Mouse (Mus musculus) lung, postnatal 0 days (tissue): ENCODE data around the gene Gcfc2. TPM values are rescaled to one million over a fixed set of nuclear protein-coding genes. Genes with fewer than 3 reads are reported as not detected.

Experiments used
- ATAC-seq: fragments of 200-750 bp; cut with Nextera tagmentation; 2 replicates; pipeline ENCODE4 v1.8.0; 2017; ENCODE audit warnings: moderate library complexity
- DNase-seq: peaks from one replicate; pipeline ENCODE4 v3.0.0-alpha.2; 2016; ENCODE audit warnings: low spot score
- H3K27ac ChIP-seq: fragments of 300-500 bp; sonication (generic); 2 replicates; pipeline ENCODE4 v1.5.1; 2014; ENCODE audit warnings: antibody characterized with exemption, mild to moderate bottlenecking, low read length, mixed read lengths
- H3K27me3 ChIP-seq: fragments of 300-500 bp; sonication (generic); replicated peaks from 2 replicates; pipeline ENCODE4 v1.6.1; 2014; ENCODE audit warnings: low read length, mixed read lengths; ENCODE audit not compliant: insufficient read depth
- H3K36me3 ChIP-seq: fragments of 300-500 bp; sonication (generic); 2 replicates; pipeline ENCODE4 v1.6.1; 2014; ENCODE audit warnings: low read length, mixed read lengths; ENCODE audit not compliant: insufficient read depth
- H3K4me1 ChIP-seq: fragments of 300-500 bp; sonication (generic); 2 replicates; pipeline ENCODE4 v1.6.1; 2014; ENCODE audit warnings: antibody characterized with exemption, low read depth, low read length, mixed read lengths; ENCODE audit not compliant: insufficient read depth
- H3K4me2 ChIP-seq: fragments of 300-500 bp; sonication (generic); replicated peaks from 2 replicates; pipeline ENCODE4 v1.6.1; 2014; ENCODE audit warnings: low read depth, mild to moderate bottlenecking, low read length, moderate library complexity, mixed read lengths
- H3K4me3 ChIP-seq: fragments of 300-500 bp; sonication (generic); 2 replicates; pipeline ENCODE4 v1.5.1; 2014; ENCODE audit warnings: low read depth, low read length
- H3K9ac ChIP-seq: fragments of 300-500 bp; sonication (generic); replicated peaks from 2 replicates; pipeline ENCODE4 v1.6.1; 2014; ENCODE audit warnings: low read depth, mild to moderate bottlenecking
- H3K9me3 ChIP-seq: fragments of 300-500 bp; sonication (generic); 2 replicates; pipeline ENCODE4 v1.6.1; 2016; ENCODE audit warnings: low read length, mixed read lengths
- CTCF ChIP-seq: IDR thresholded peaks from 2 replicates; pipeline ENCODE4 v1.5.1; 2016; ENCODE audit warnings: antibody characterized with exemption, mild to moderate bottlenecking
- EP300 ChIP-seq: IDR thresholded peaks from 2 replicates; pipeline ENCODE4 v1.6.1; 2016; ENCODE audit warnings: antibody characterized with exemption, mild to moderate bottlenecking, control low read depth
- WGBS: fragments of 180-500 bp; shearing (Covaris S2); extraction: QIAGEN DNeasy Blood & Tissue Kit; methylation state at CpG from one replicate; pipeline ENCODE4 v1.1.7; 2014; 5-methylcytosine and 5-hydroxymethylcytosine counted together
- polyA plus RNA-seq: library from polyadenylated mRNA; unstranded; fragments of >200 nt; fragmentation: Nextera tagmentation; extraction: Ambion mirVana; gene quantifications from 2 replicates; pipeline ENCODE4 v1.2.1, GENCODE M21; 2015

Gcfc2 gene
- polyA plus RNA-seq, 1 experiment from 2014 or later, result 2.5 TPM

GRCm38 (mm10) chr6:81955133-81955532 lies 31.7 kb downstream of the Gcfc2 start:
- Histone ChIP-seq H3K9ac (no peak overlapping the region), H3K9me3 (no peaks in the 10 kb centered on the region), H3K4me2 (no peak overlapping the region), H3K4me1 (no peaks in the 10 kb centered on the region), H3K4me3 (no peak overlapping the region), H3K27me3 (no peaks in the 10 kb centered on the region), H3K36me3 (peaks cover 21% of the 10 kb centered on the region; the same call in 1 of the 2 replicates), H3K27ac (no peak overlapping the region)
- no peak for TF ChIP-seq CTCF
- no peak for TF ChIP-seq EP300
- ATAC-seq (peak; percentile 88), DNase-seq (peak; percentile 60)
- WGBS, result 73% methylated on average over 5 of the region's 5 CpGs

GRCm38 (mm10) chr6:81956399-81956798 lies 32.9 kb downstream of the Gcfc2 start:
- peak; percentile 51 for TF ChIP-seq CTCF
- no peak for TF ChIP-seq EP300
- no peaks in the 10 kb centered on the region for H3K4me1 ChIP-seq
- no peak for ATAC-seq
- H3K9me3 ChIP-seq, result no peaks in the 10 kb centered on the region
- H3K27ac ChIP-seq, result no peak overlapping the region
- H3K9ac ChIP-seq, result no peak overlapping the region
- peaks cover 14% of the 10 kb centered on the region; the same call in 1 of the 2 replicates for H3K36me3 ChIP-seq
- DNase-seq, result no peak
- H3K4me2 ChIP-seq, result no peak overlapping the region
- H3K4me3 ChIP-seq, result no peak overlapping the region
- 91% methylated on average over 4 of the region's 4 CpGs for WGBS
- no peaks in the 10 kb centered on the region for H3K27me3 ChIP-seq

- no peak overlapping the region for H3K4me2 ChIP-seq
- ATAC-seq, result no peak
- no peak overlapping the region for H3K27ac ChIP-seq
- no peak for TF ChIP-seq CTCF
- TF ChIP-seq EP300, result no peak
- 0 out of 2 replicates have a peak, but pooled peaks cover 11% of the 10 kb centered on the region for H3K36me3 ChIP-seq
- WGBS, result 80% methylated on average over 11 of the region's 11 CpGs
- no peaks in the 10 kb centered on the region for H3K9me3 ChIP-seq
- no peak for DNase-seq
- H3K27me3 ChIP-seq, result no peaks in the 10 kb centered on the region
- H3K9ac ChIP-seq, result no peak overlapping the region
- H3K4me3 ChIP-seq, result no peak overlapping the region
- no peaks in the 10 kb centered on the region for H3K4me1 ChIP-seq
These were observed 34.5 kb downstream of the Gcfc2 start for GRCm38 (mm10) chr6:81957992-81958391.

GRCm38 (mm10) chr6:81959866-81960265 lies 36.4 kb downstream of the Gcfc2 start:
- no peak for DNase-seq
- Histone ChIP-seq H3K4me2 (no peak overlapping the region), H3K9me3 (no peaks in the 10 kb centered on the region), H3K9ac (no peak overlapping the region), H3K4me1 (no peaks in the 10 kb centered on the region), H3K27me3 (no peaks in the 10 kb centered on the region), H3K36me3 (0 out of 2 replicates have a peak, but pooled peaks cover 11% of the 10 kb centered on the region), H3K27ac (no peak overlapping the region), H3K4me3 (no peak overlapping the region)
- no peak for ATAC-seq
- 85% methylated on average over 8 of the region's 8 CpGs for WGBS
- TF ChIP-seq EP300 (no peak), CTCF (no peak)

- Histone ChIP-seq H3K4me2 (no peak overlapping the region), H3K27me3 (no peaks in the 10 kb centered on the region), H3K4me3 (no peak overlapping the region), H3K36me3 (0 out of 2 replicates have a peak, but pooled peaks cover 11% of the 10 kb centered on the region), H3K9me3 (no peaks in the 10 kb centered on the region), H3K9ac (no peak overlapping the region), H3K4me1 (no peaks in the 10 kb centered on the region), H3K27ac (no peak overlapping the region)
- TF ChIP-seq EP300 (no peak), CTCF (peak; percentile 21; the same call in 1 of the 2 replicates)
- 81% methylated on average over 1 of the region's 1 CpGs for whole genome bisulfite sequencing
- DNase-seq (no peak), ATAC-seq (no peak)
These were observed 36.8 kb downstream of the Gcfc2 start for GRCm38 (mm10) chr6:81960284-81960683.

GRCm38 (mm10) chr6:81965296-81966067 lies 42.0 kb downstream of the Gcfc2 start, which contains the start of gene Mrpl19:
Mrpl19 (minus strand) TSS chr6:81965958.
- TF ChIP-seq CTCF (no peak), EP300 (no peak)

More at GRCm38 (mm10) chr6:81965296-81966067, 42.0 kb downstream of the Gcfc2 start, which contains the start of gene Mrpl19:
- H3K4me3 ChIP-seq, result peak within 1 kb of the TSS; percentile 88
- ATAC-seq, result peak; percentile 100
- H3K27ac ChIP-seq, result no peak within 1 kb of the TSS
- peak within 1 kb of the TSS; percentile 75 for H3K4me2 ChIP-seq
- WGBS, result 1% methylated on average over 44 of the region's 44 CpGs
- H3K36me3 ChIP-seq, result no peaks in the 10 kb centered on the region
- no peaks in the 10 kb centered on the region for H3K4me1 ChIP-seq
- DNase-seq, result peak; percentile 91
- no peaks in the 10 kb centered on the region for H3K9me3 ChIP-seq
- H3K27me3 ChIP-seq, result no peaks in the 10 kb centered on the region
- peak within 1 kb of the TSS; percentile 64 for H3K9ac ChIP-seq
